Mouse (Mus musculus): ENCODE measurements at regions not wholly inside any gene's neighbourhood (a gene's known extent, or its start where the extent isn't known, plus 50 kb on each side); places are given as distances from the start of the nearest gene placed in this dataset.

- TF ChIP-seq POLR2A (IDR thresholded peaks at IDR 0.05; ENCODE audit: insufficient read depth, low read depth, low read length) (no peak), CTCF (IDR thresholded peaks at IDR 0.05) (no peak), EP300 (IDR thresholded peaks at IDR 0.05; ENCODE audit: insufficient read depth, low read depth, low read length) (no peak)
Observed at GRCm38 (mm10) chr2:159145980-159146379, 351.4 kb downstream of the Dhx35 start.
